In genomic region chr17:73009962-73010361, GRCm38 (mm10) we compare ENCODE assay signal across 8 mouse cellular contexts.
DNase-seq lines count a peak whose midpoint lies in the region; ATAC-seq and TF ChIP-seq lines count a peak whose summit lies in the region.

No protein-coding gene starts in this region.

- H3K27ac ChIP-seq in gastrocnemius, adult 2 months, result peak overlapping the region; percentile 25; the same call in 1 of the 2 replicates
- peak overlapping the region; percentile 74 for H3K27ac ChIP-seq in embryonic facial prominence, embryonic 13.5 days
- H3K27ac ChIP-seq in kidney, postnatal 0 days, result 0 out of 2 replicates have a peak overlapping the region, but pooled peaks have one; percentile 31
- no peak overlapping the region for H3K27ac ChIP-seq in midbrain, embryonic 15.5 days
- no peak overlapping the region for H3K27ac ChIP-seq in forebrain, embryonic 11.5 days (ENCODE audit: low read depth, low read length)
- H3K27ac ChIP-seq in midbrain, embryonic 16.5 days (ENCODE audit: low read length), result no peak overlapping the region

- no peak overlapping the region for H3K4me2 ChIP-seq in embryonic facial prominence, embryonic 13.5 days
- no peak overlapping the region for H3K4me2 ChIP-seq in kidney, postnatal 0 days (ENCODE audit: low read length)
- H3K4me2 ChIP-seq in midbrain, embryonic 15.5 days, result no peak overlapping the region
- H3K4me2 ChIP-seq in forebrain, embryonic 11.5 days (ENCODE audit: low read depth, low read length, severe bottlenecking), result no peak overlapping the region
- no peak overlapping the region for H3K4me2 ChIP-seq in midbrain, embryonic 16.5 days (ENCODE audit: low read length)

- ATAC-seq in embryonic facial prominence, embryonic 13.5 days (ENCODE audit: insufficient number of reproducible peaks, insufficient read depth, low FRiP score, low TSS enrichment, low read depth), result no peak
- ATAC-seq in kidney, postnatal 0 days (replicated peaks; ENCODE audit: low FRiP score, low read depth), result no peak
- no peak for ATAC-seq in midbrain, embryonic 15.5 days (replicated peaks)
- ATAC-seq in forebrain, embryonic 11.5 days (replicated peaks; ENCODE audit: low FRiP score), result no peak
- ATAC-seq in midbrain, embryonic 16.5 days, result no peak

- intact Hi-C loops in gastrocnemius, adult 2 months (cut with DNase I), result loop anchor here (1.0 to 5.0 kb wide), 2 partner anchors 78 to 120 kb away; no protein-coding TSS in a partner anchor

- TF ChIP-seq CTCF in gastrocnemius, adult 2 months (IDR thresholded peaks at IDR 0.05), result no peak
- no peak for TF ChIP-seq CTCF in kidney, postnatal 0 days (IDR thresholded peaks at IDR 0.05; ENCODE audit: low read depth)

- peaks cover 40% of the 10 kb centered on the region for H3K4me1 ChIP-seq in embryonic facial prominence, embryonic 13.5 days
- H3K4me1 ChIP-seq in kidney, postnatal 0 days (replicated peaks; ENCODE audit: insufficient read depth, low read length), result peaks cover 6% of the 10 kb centered on the region; the same call in 1 of the 2 replicates
- H3K4me1 ChIP-seq in midbrain, embryonic 15.5 days, result no peaks in the 10 kb centered on the region
- H3K4me1 ChIP-seq in forebrain, embryonic 11.5 days (replicated peaks; ENCODE audit: control insufficient read depth, insufficient read depth, low read length), result 0 out of 2 replicates have a peak, but pooled peaks cover 3% of the 10 kb centered on the region
- H3K4me1 ChIP-seq in midbrain, embryonic 16.5 days (ENCODE audit: control insufficient read depth, insufficient read depth, low read length), result 0 out of 2 replicates have a peak, but pooled peaks cover 2% of the 10 kb centered on the region

- DNase-seq in gastrocnemius, adult 2 months, result peak; percentile 29
- no peak for DNase-seq in gastrocnemius, postnatal 25 days
- peak; percentile 83 for DNase-seq in 416B (ENCODE audit: low read depth)
- peak; percentile 33 for DNase-seq in kidney, postnatal 0 days (ENCODE audit: low spot score)
- no peak for DNase-seq in forebrain, embryonic 11.5 days (ENCODE audit: low spot score)

- 36% methylated on average over 4 of the region's 4 CpGs for WGBS in embryonic facial prominence, embryonic 13.5 days
- 62% methylated on average over 4 of the region's 4 CpGs for WGBS in kidney, postnatal 0 days
- 95% methylated on average over 4 of the region's 4 CpGs for WGBS in midbrain, embryonic 15.5 days
- WGBS in forebrain, embryonic 11.5 days, result 96% methylated on average over 4 of the region's 4 CpGs
- WGBS in midbrain, embryonic 16.5 days, result 85% methylated on average over 4 of the region's 4 CpGs

- no peaks in the 10 kb centered on the region for H3K9me3 ChIP-seq in embryonic facial prominence, embryonic 13.5 days
- no peaks in the 10 kb centered on the region for H3K9me3 ChIP-seq in kidney, postnatal 0 days (replicated peaks; ENCODE audit: low read length)
- no peaks in the 10 kb centered on the region for H3K9me3 ChIP-seq in midbrain, embryonic 15.5 days
- H3K9me3 ChIP-seq in forebrain, embryonic 11.5 days (ENCODE audit: control insufficient read depth, low read length), result no peaks in the 10 kb centered on the region
- no peaks in the 10 kb centered on the region for H3K9me3 ChIP-seq in midbrain, embryonic 16.5 days (replicated peaks; ENCODE audit: control insufficient read depth, low read length, poor library complexity, severe bottlenecking)

- H3K36me3 ChIP-seq in embryonic facial prominence, embryonic 13.5 days, result no peaks in the 10 kb centered on the region
- H3K36me3 ChIP-seq in kidney, postnatal 0 days (ENCODE audit: insufficient read depth, low read length), result no peaks in the 10 kb centered on the region
- H3K36me3 ChIP-seq in midbrain, embryonic 15.5 days (replicated peaks), result no peaks in the 10 kb centered on the region
- no peaks in the 10 kb centered on the region for H3K36me3 ChIP-seq in forebrain, embryonic 11.5 days (ENCODE audit: control insufficient read depth, insufficient read depth, low read length)
- no peaks in the 10 kb centered on the region for H3K36me3 ChIP-seq in midbrain, embryonic 16.5 days (ENCODE audit: control insufficient read depth, insufficient read depth, low read length)

- no peak overlapping the region for H3K9ac ChIP-seq in embryonic facial prominence, embryonic 13.5 days
- H3K9ac ChIP-seq in kidney, postnatal 0 days (ENCODE audit: low read depth, low read length), result no peak overlapping the region
- H3K9ac ChIP-seq in midbrain, embryonic 15.5 days, result no peak overlapping the region
- no peak overlapping the region for H3K9ac ChIP-seq in forebrain, embryonic 11.5 days (ENCODE audit: low read length)
- no peak overlapping the region for H3K9ac ChIP-seq in midbrain, embryonic 16.5 days (ENCODE audit: low read depth, low read length)

- no peaks in the 10 kb centered on the region for H3K27me3 ChIP-seq in embryonic facial prominence, embryonic 13.5 days
- H3K27me3 ChIP-seq in kidney, postnatal 0 days (ENCODE audit: insufficient read depth, low read length), result no peaks in the 10 kb centered on the region
- H3K27me3 ChIP-seq in midbrain, embryonic 15.5 days (replicated peaks), result no peaks in the 10 kb centered on the region
- no peaks in the 10 kb centered on the region for H3K27me3 ChIP-seq in forebrain, embryonic 11.5 days (ENCODE audit: control insufficient read depth, insufficient read depth, low read length)
- H3K27me3 ChIP-seq in midbrain, embryonic 16.5 days (ENCODE audit: control insufficient read depth, insufficient read depth, low read depth, low read length), result no peaks in the 10 kb centered on the region

- H3K4me3 ChIP-seq in gastrocnemius, adult 2 months, result no peak overlapping the region
- no peak overlapping the region for H3K4me3 ChIP-seq in embryonic facial prominence, embryonic 13.5 days
- H3K4me3 ChIP-seq in kidney, postnatal 0 days (replicated peaks; ENCODE audit: low read depth, low read length), result no peak overlapping the region
- H3K4me3 ChIP-seq in midbrain, embryonic 15.5 days, result no peak overlapping the region
- H3K4me3 ChIP-seq in forebrain, embryonic 11.5 days (ENCODE audit: low read depth, low read length), result no peak overlapping the region
- no peak overlapping the region for H3K4me3 ChIP-seq in midbrain, embryonic 16.5 days (ENCODE audit: low read depth, low read length)

Comparison
In these comparisons a context has a peak if more than half of its experiments do, and no peak if none do; other contexts are left out.
1. DNase-seq: peak in gastrocnemius, adult 2 months (single experiment), 416B (single experiment) and kidney, postnatal 0 days (single experiment); none in gastrocnemius, postnatal 25 days (single experiment) and forebrain, embryonic 11.5 days (single experiment).
2. H3K27ac ChIP-seq: peak in gastrocnemius, adult 2 months (single experiment), embryonic facial prominence, embryonic 13.5 days (single experiment) and kidney, postnatal 0 days (single experiment); none in midbrain, embryonic 15.5 days (single experiment), forebrain, embryonic 11.5 days (single experiment) and midbrain, embryonic 16.5 days (single experiment).